Mouse (Mus musculus) limb, embryonic 14.5 days (tissue): Measurements from ENCODE around the gene Ank3. TPM values are rescaled to one million over a fixed set of nuclear protein-coding genes. Genes with fewer than 3 reads are reported as not detected.

Source experiments
- ATAC-seq: fragments of 200-750 bp; cut with Nextera tagmentation; 2 replicates; pipeline ENCODE4 v1.8.0; 2017; ENCODE audit warnings: low read depth, moderate number of reproducible peaks, moderate TSS enrichment; ENCODE audit not compliant: low FRiP score
- DNase-seq: peaks from one replicate; pipeline ENCODE4 v3.0.0-alpha.2; 2015; ENCODE audit warnings: low spot score
- H3K27ac ChIP-seq: fragments of 300-500 bp; sonication (generic); replicated peaks from 2 replicates; pipeline ENCODE4 v1.5.1; 2014; ENCODE audit warnings: low read depth, mild to moderate bottlenecking, low read length, moderate library complexity, mixed read lengths
- H3K27me3 ChIP-seq: fragments of 300-500 bp; sonication (generic); 2 replicates; pipeline ENCODE4 v1.6.1; 2014; ENCODE audit warnings: low read length, mixed read lengths; ENCODE audit not compliant: control insufficient read depth, insufficient read depth
- H3K36me3 ChIP-seq: fragments of 300-500 bp; sonication (generic); 2 replicates; pipeline ENCODE4 v1.6.1; 2014; ENCODE audit warnings: mild to moderate bottlenecking, low read length, moderate library complexity, mixed read lengths; ENCODE audit not compliant: control insufficient read depth, insufficient read depth
- H3K4me1 ChIP-seq: fragments of 300-500 bp; sonication (generic); 2 replicates; pipeline ENCODE4 v1.6.1; 2014; ENCODE audit warnings: antibody characterized with exemption, low read length, mixed read lengths; ENCODE audit not compliant: control insufficient read depth, insufficient read depth
- H3K4me2 ChIP-seq: fragments of 300-500 bp; sonication (generic); replicated peaks from 2 replicates; pipeline ENCODE4 v1.6.1; 2014; ENCODE audit warnings: low read depth, mild to moderate bottlenecking, low read length, moderate library complexity; ENCODE audit not compliant: severe bottlenecking
- H3K4me3 ChIP-seq: fragments of 300-500 bp; sonication (generic); replicated peaks from 2 replicates; pipeline ENCODE4 v1.5.1; 2014; ENCODE audit warnings: low read length
- H3K9ac ChIP-seq: fragments of 300-500 bp; sonication (generic); 2 replicates; pipeline ENCODE4 v1.6.1; 2014; ENCODE audit warnings: mild to moderate bottlenecking, low read depth, low read length, moderate library complexity; ENCODE audit not compliant: severe bottlenecking
- H3K9me3 ChIP-seq: fragments of 300-500 bp; sonication (generic); 2 replicates; pipeline ENCODE4 v1.6.1; 2016; ENCODE audit warnings: low read length; ENCODE audit not compliant: control insufficient read depth
- POLR2A ChIP-seq: fragments of 200-500 bp; IDR thresholded peaks from 2 replicates; pipeline ENCODE4 v1.8.0; 2012; ENCODE audit warnings: inconsistent platforms, mild to moderate bottlenecking, moderate library complexity, borderline replicate concordance; ENCODE audit not compliant: insufficient read depth, insufficient read length; ENCODE audit errors: extremely low read depth
- WGBS: fragments of 180-500 bp; shearing (Covaris S2); extraction: QIAGEN DNeasy Blood & Tissue Kit; methylation state at CpG from one replicate; pipeline ENCODE4 v1.1.7; 2014; 5-methylcytosine and 5-hydroxymethylcytosine counted together
- polyA plus RNA-seq, 2 experiments: library from polyadenylated mRNA; depleted of rRNA in 1 of 2; stranded (reverse) in 1 of 2; unstranded in 1 of 2; fragments of >200 nt; fragmentation: Nextera tagmentation in 1 of 2; extraction: Ambion mirVana in 1 of 2; gene quantifications; 2 replicates each; pipeline versions ENCODE4 v1.2.1 to v1.2.3; 2012 to 2014

Ank3 gene
- polyA plus RNA-seq, 2 experiments, result 14.8 to 25.2 TPM

DNA sequence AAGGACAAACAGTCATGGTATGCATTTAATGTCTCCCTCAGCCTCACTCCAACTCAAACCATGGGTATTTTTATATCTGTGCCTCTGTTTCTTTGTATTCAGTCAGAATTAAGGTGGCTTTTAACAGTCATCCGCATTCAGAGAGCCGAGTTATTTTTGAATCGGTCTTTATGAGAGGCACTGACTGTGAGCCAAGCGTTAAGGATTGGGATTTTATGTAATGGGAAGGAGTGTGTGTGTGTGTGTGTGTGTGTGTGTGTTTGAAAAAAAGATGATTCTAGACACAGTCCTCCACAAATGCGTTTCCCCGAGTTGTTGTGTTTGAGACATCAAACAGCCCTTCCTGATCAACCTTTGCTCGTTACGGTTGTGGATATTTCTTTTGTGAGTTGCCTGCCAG is 347.7 kb downstream of the Ank3 start:
- DNase-seq, result no peak
- Histone ChIP-seq H3K9ac (no peak overlapping the region), H3K4me1 (peaks cover 17% of the 10 kb centered on the region), H3K4me2 (no peak overlapping the region), H3K36me3 (no peaks in the 10 kb centered on the region), H3K27me3 (no peaks in the 10 kb centered on the region), H3K4me3 (no peak overlapping the region), H3K27ac (no peak overlapping the region; the same call in 1 of the 2 replicates), H3K9me3 (no peaks in the 10 kb centered on the region)
- TF ChIP-seq POLR2A, result no peak
- no peak for ATAC-seq
- 50% methylated on average over 8 of the region's 8 CpGs for WGBS

DNA sequence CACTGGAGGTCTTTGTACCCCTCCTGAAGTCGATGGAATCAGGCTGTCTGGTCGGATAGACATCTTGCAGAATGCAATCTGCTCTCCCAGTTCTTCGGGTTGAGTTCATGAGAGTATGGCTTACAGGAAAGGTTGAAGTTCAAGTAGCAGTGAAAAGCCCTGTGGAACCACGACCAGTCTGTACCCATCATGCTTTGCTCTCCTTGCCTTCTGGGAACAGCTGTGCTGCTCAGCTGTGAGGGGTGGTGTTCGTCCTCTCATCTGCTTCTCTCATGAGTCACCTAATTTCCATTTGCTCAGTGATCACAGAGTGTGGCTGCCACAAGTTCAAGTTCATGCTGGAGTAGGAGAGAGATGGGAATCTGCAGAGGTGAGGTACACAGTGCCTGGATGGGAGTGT is 348.2 kb downstream of the Ank3 start:
- 60% methylated on average over 5 of the region's 5 CpGs for whole genome bisulfite sequencing
- no peak overlapping the region for H3K9ac ChIP-seq
- H3K4me3 ChIP-seq, result no peak overlapping the region
- no peak for DNase-seq
- H3K27me3 ChIP-seq, result no peaks in the 10 kb centered on the region
- no peaks in the 10 kb centered on the region for H3K9me3 ChIP-seq
- no peak overlapping the region for H3K27ac ChIP-seq
- H3K4me1 ChIP-seq, result peaks cover 17% of the 10 kb centered on the region
- H3K36me3 ChIP-seq, result no peaks in the 10 kb centered on the region
- TF ChIP-seq POLR2A, result no peak
- H3K4me2 ChIP-seq, result no peak overlapping the region
- no peak for ATAC-seq

GRCm38 (mm10) chr10:69751416-69751815 is 352.8 kb downstream of the Ank3 start:
- Histone ChIP-seq H3K9me3 (no peaks in the 10 kb centered on the region), H3K27ac (no peak overlapping the region), H3K4me2 (no peak overlapping the region), H3K4me3 (no peak overlapping the region), H3K27me3 (no peaks in the 10 kb centered on the region), H3K4me1 (peaks cover 3% of the 10 kb centered on the region), H3K9ac (no peak overlapping the region), H3K36me3 (no peaks in the 10 kb centered on the region)
- 53% methylated on average over 7 of the region's 7 CpGs for WGBS
- no peak for TF ChIP-seq POLR2A
- ATAC-seq, result no peak
- no peak for DNase-seq

GRCm38 (mm10) chr10:69753464-69753863 is 354.9 kb downstream of the Ank3 start:
- Histone ChIP-seq H3K4me1 (no peaks in the 10 kb centered on the region), H3K27me3 (no peaks in the 10 kb centered on the region), H3K4me3 (no peak overlapping the region), H3K9me3 (no peaks in the 10 kb centered on the region), H3K4me2 (no peak overlapping the region), H3K27ac (no peak overlapping the region), H3K9ac (no peak overlapping the region), H3K36me3 (no peaks in the 10 kb centered on the region)
- DNase-seq (no peak), ATAC-seq (no peak)
- 75% methylated on average over 11 of the region's 11 CpGs for WGBS
- no peak for TF ChIP-seq POLR2A

GRCm38 (mm10) chr10:69756956-69757672 is 358.5 kb downstream of the Ank3 start:
- no peaks in the 10 kb centered on the region for H3K9me3 ChIP-seq
- no peak overlapping the region for H3K27ac ChIP-seq
- no peak overlapping the region for H3K4me2 ChIP-seq
- ATAC-seq (no peak), DNase-seq (no peak)
- no peaks in the 10 kb centered on the region for H3K36me3 ChIP-seq
- H3K4me3 ChIP-seq, result no peak overlapping the region
- 81% methylated on average over 4 of the region's 4 CpGs for WGBS
- no peak overlapping the region for H3K9ac ChIP-seq
- TF ChIP-seq POLR2A, result no peak
- H3K27me3 ChIP-seq, result no peaks in the 10 kb centered on the region
- no peaks in the 10 kb centered on the region for H3K4me1 ChIP-seq

- no peaks in the 10 kb centered on the region for H3K4me1 ChIP-seq
- no peaks in the 10 kb centered on the region for H3K36me3 ChIP-seq
- no peak overlapping the region for H3K4me3 ChIP-seq
- 73% methylated on average over 7 of the region's 7 CpGs for WGBS
- TF ChIP-seq POLR2A, result no peak
- DNase-seq (no peak), ATAC-seq (no peak)
- no peak overlapping the region for H3K4me2 ChIP-seq
- H3K27me3 ChIP-seq, result no peaks in the 10 kb centered on the region
- no peak overlapping the region for H3K27ac ChIP-seq
- no peak overlapping the region for H3K9ac ChIP-seq
- H3K9me3 ChIP-seq, result no peaks in the 10 kb centered on the region
Measured at GRCm38 (mm10) chr10:69762977-69763376, 364.4 kb downstream of the Ank3 start.
